Mouse (Mus musculus) brain, embryonic 14.5 days (tissue): ENCODE measurements around the gene Nrip1.

Experiments
- CTCF ChIP-seq: fragments of 200-500 bp; IDR thresholded peaks from 2 replicates; pipeline ENCODE4 v1.5.1; 2012; ENCODE audit warnings: inconsistent platforms, mild to moderate bottlenecking, moderate library complexity, borderline replicate concordance; ENCODE audit not compliant: insufficient read depth, insufficient read length; ENCODE audit errors: extremely low read depth
- POLR2A ChIP-seq: fragments of 200-500 bp; IDR thresholded peaks from 2 replicates; pipeline ENCODE4 v1.6.1; 2012; ENCODE audit warnings: mild to moderate bottlenecking, inconsistent platforms, borderline replicate concordance; ENCODE audit not compliant: poor library complexity, insufficient read depth, insufficient read length, severe bottlenecking; ENCODE audit errors: extremely low read depth

DNA sequence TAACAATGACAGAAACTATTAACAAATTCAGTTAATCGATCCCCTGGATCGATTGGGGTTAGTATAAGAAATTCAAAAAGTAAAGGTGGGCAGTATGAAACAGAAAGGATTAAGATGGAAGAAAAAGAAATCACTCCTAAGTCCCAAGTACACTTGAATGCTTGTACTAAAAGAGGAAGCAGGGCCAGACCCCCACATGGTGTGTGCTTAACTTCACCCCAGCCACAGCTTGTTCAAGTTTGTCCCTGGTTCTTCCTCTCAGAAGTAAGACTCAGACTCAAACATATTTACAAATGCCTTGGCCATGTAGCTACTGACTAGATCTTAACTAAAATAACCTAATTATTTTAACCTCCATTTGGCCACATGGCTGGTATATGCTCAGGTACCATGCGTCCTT is 10.0 kb downstream of the Nrip1 start:
- no peak for TF ChIP-seq POLR2A
- no peak for TF ChIP-seq CTCF
